Mouse (Mus musculus) embryonic fibroblast, embryonic 13.5 days (primary cell): ENCODE measurements around the gene Gm14295. TPM values are rescaled to one million over a fixed set of nuclear protein-coding genes. Genes with fewer than 3 reads are reported as not detected.
"Not testable (repeated sequence)": the region's sequence is repeated elsewhere in the genome, so short reads cannot be mapped to it uniquely, and the experiment has no call there.

Experiments
- H3K27ac ChIP-seq: 2 replicates; pipeline ENCODE4 v1.5.1; 2012; ENCODE audit warnings: low read length, control low read depth, inconsistent platforms; ENCODE audit not compliant: insufficient read depth
- H3K4me1 ChIP-seq: 2 replicates; pipeline ENCODE4 v1.6.1; 2011; ENCODE audit warnings: low read length; ENCODE audit not compliant: control insufficient read depth, insufficient read depth
- H3K4me3 ChIP-seq: 2 replicates; pipeline ENCODE4 v1.5.1; 2011; ENCODE audit warnings: mild to moderate bottlenecking, control low read depth, low read length; ENCODE audit not compliant: insufficient read depth
- polyA plus RNA-seq: library from polyadenylated mRNA; stranded (reverse); fragments of >200 nt; gene quantifications from 2 replicates; pipeline ENCODE4 v1.2.4, GENCODE M21; 2011; ENCODE audit warnings: low read depth; ENCODE audit not compliant: missing spikeins, insufficient read length

Gm14295 gene
- polyA plus RNA-seq = 13.1 and 14.1 TPM in 2 replicates

DNA sequence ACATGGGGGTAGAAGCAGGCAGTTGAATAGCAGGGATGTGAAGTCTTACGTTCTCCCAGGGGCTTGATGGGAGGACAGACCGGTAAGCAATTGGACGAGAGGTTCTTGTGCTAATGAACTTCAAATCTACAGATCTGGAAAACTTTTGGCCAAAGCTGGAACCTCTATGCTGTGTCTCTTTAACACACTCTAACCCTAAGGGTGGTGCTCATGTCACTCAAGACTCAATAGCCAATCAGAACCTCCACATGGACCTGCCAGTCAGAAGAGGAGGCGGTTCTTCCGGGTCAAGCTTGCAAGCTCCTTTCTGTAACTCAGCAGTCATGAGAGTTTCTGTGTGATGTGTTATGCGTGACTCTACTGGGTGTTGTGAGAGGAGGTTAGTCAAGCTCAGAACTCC lies at the start of gene Gm14295:
Gm14295 (plus strand) TSS at position 301 of the 400 bp plus-strand sequence.
- peak within 1 kb of the TSS; percentile 52 for H3K4me3 ChIP-seq
- H3K4me1 ChIP-seq, H3K27ac ChIP-seq: not testable (repeated sequence)

DNA sequence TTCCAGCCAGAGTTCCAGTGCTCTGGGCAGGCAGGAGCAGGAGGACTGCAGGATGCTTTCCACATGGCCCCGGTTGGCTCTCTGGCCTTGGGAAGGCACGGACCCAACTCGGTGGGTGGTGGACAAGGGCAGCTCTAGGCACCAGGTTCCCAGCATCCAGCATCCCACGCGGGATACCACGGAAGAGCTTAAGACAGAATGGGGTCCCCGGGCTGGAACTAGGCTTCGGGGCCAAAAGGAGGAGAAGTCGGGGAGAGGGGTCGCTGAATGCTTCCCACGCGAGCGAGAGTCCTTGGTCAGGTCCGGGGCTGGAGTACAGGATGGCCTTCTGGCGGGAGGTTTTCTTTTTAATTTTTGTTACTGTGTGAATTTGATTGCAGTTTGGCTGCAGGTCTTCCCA lies 373 bp downstream of the Gm14295 start:
- H3K27ac ChIP-seq, H3K4me1 ChIP-seq: not testable (repeated sequence)
- peak overlapping the region; percentile 52 for H3K4me3 ChIP-seq

- H3K27ac ChIP-seq, H3K4me3 ChIP-seq: not testable (repeated sequence)
Observed at GRCm38 (mm10) chr2:176830840-176831239, 32.4 kb downstream of the Gm14295 start, which contains the start of gene Gm14408. TSS of gene Gm14408 (plus strand) at chr2:176831140.

More at GRCm38 (mm10) chr2:176830840-176831239, 32.4 kb downstream of the Gm14295 start, which contains the start of gene Gm14408:
- H3K4me1 ChIP-seq = not testable (repeated sequence)

Other genes with a start within 250 kb of the Gm14295 start
- 2.5 TPM in 1 of 2 replicates, not detected in the other for gene Gm14308, start 162.3 kb upstream of the Gm14295 start, polyA plus RNA-seq
- 15.6 and 19.2 TPM in 2 replicates for gene Zfp973, start 128.1 kb upstream of the Gm14295 start, polyA plus RNA-seq
- gene Gm14305, start 90.3 kb upstream of the Gm14295 start, polyA plus RNA-seq = 7.1 and 11.2 TPM in 2 replicates
- not detected in 2 replicates for gene Gm14408, start 32.5 kb downstream of the Gm14295 start, polyA plus RNA-seq
- 12.8 and 12.9 TPM in 2 replicates for gene Gm14296, start 129.2 kb downstream of the Gm14295 start, polyA plus RNA-seq
- gene Gm14419, start 202.3 kb downstream of the Gm14295 start, polyA plus RNA-seq = 15.1 and 28.1 TPM in 2 replicates